Mouse (Mus musculus) ZHBTc4 (cell line): ENCODE data around the gene Jagn1.
A peak's percentile ranks its signal among the peaks of the same experiment; 100 is the strongest.

Experiments used
- DNase-seq: peaks from one replicate; pipeline ENCODE4 v3.0.0-alpha.2; 2011; ENCODE audit warnings: low read depth, low spot score

Jagn1 gene

GRCm38 (mm10) chr6:113433661-113434060, 8.7 kb upstream of the Jagn1 start:
- DNase-seq: no peak

- DNase-seq: no peak
These were observed 7.7 kb upstream of the Jagn1 start for GRCm38 (mm10) chr6:113434691-113435090.

GRCm38 (mm10) chr6:113435664-113436205, 6.6 kb upstream of the Jagn1 start, which contains the start of gene Cidec:
Cidec (minus strand) TSS chr6:113435760.
- DNase-seq: no peak

- DNase-seq: no peak
These were observed 5.2 kb upstream of the Jagn1 start for GRCm38 (mm10) chr6:113437135-113437534.

GRCm38 (mm10) chr6:113438721-113439430, 3.5 kb upstream of the Jagn1 start:
- peak; percentile 47 for DNase-seq

GRCm38 (mm10) chr6:113440686-113441085, 1.7 kb upstream of the Jagn1 start:
- DNase-seq: no peak

- DNase-seq: peak; percentile 89
These were observed 1.2 kb upstream of the Jagn1 start for GRCm38 (mm10) chr6:113441147-113441680.

GRCm38 (mm10) chr6:113442087-113442441, 305 bp upstream of the Jagn1 start:
- DNase-seq: no peak

GRCm38 (mm10) chr6:113443091-113443490, 722 bp downstream of the Jagn1 start:
- peak; percentile 86 for DNase-seq

GRCm38 (mm10) chr6:113444207-113444965, 2.0 kb downstream of the Jagn1 start:
- DNase-seq: no peak

- DNase-seq: no peak
These were observed 5.3 kb downstream of the Jagn1 start for GRCm38 (mm10) chr6:113447639-113448038.

GRCm38 (mm10) chr6:113451839-113452238, 9.5 kb downstream of the Jagn1 start:
- no peak for DNase-seq

GRCm38 (mm10) chr6:113455007-113455406, 12.6 kb downstream of the Jagn1 start:
- DNase-seq: no peak

GRCm38 (mm10) chr6:113457952-113458534, 15.7 kb downstream of the Jagn1 start, which contains the start of gene Il17re:
Il17re (plus strand) TSS chr6:113458484.
- no peak for DNase-seq

- DNase-seq: peak; percentile 34
These were observed 16.3 kb downstream of the Jagn1 start for GRCm38 (mm10) chr6:113458635-113459034.

GRCm38 (mm10) chr6:113464040-113464439, 21.7 kb downstream of the Jagn1 start:
- DNase-seq: peak; percentile 59

GRCm38 (mm10) chr6:113465602-113466001, 23.2 kb downstream of the Jagn1 start:
- no peak for DNase-seq

GRCm38 (mm10) chr6:113468512-113468911, 26.1 kb downstream of the Jagn1 start:
- no peak for DNase-seq

GRCm38 (mm10) chr6:113469021-113469420, 26.7 kb downstream of the Jagn1 start:
- peak; percentile 90 for DNase-seq

GRCm38 (mm10) chr6:113469432-113469831, 27.1 kb downstream of the Jagn1 start:
- DNase-seq: peak; percentile 84

- peak; percentile 83 for DNase-seq
These were observed 29.0 kb downstream of the Jagn1 start, which contains the start of gene Il17rc for GRCm38 (mm10) chr6:113471297-113471936. Il17rc (plus strand) TSS chr6:113471427.
